Mouse (Mus musculus) midbrain, embryonic 15.5 days (tissue): Measurements from ENCODE around the gene Kdm1b. TPM values are rescaled to one million over a fixed set of nuclear protein-coding genes. Genes with fewer than 3 reads are reported as not detected.

Experiments
- ATAC-seq: fragments of 200-750 bp; cut with Nextera tagmentation; replicated peaks from 2 replicates; pipeline ENCODE4 v1.8.0; 2017; ENCODE audit warnings: moderate TSS enrichment
- H3K27ac ChIP-seq: fragments of 300-500 bp; sonication (generic); 2 replicates; pipeline ENCODE4 v1.5.1; 2015; ENCODE audit warnings: mild to moderate bottlenecking, inconsistent platforms
- H3K27me3 ChIP-seq: fragments of 300-500 bp; sonication (generic); replicated peaks from 2 replicates; pipeline ENCODE4 v1.6.1; 2015; ENCODE audit warnings: inconsistent platforms
- H3K36me3 ChIP-seq: fragments of 300-500 bp; sonication (generic); replicated peaks from 2 replicates; pipeline ENCODE4 v1.6.1; 2015; ENCODE audit warnings: inconsistent platforms
- H3K4me1 ChIP-seq: fragments of 300-500 bp; sonication (generic); 2 replicates; pipeline ENCODE4 v1.6.1; 2015; ENCODE audit warnings: inconsistent platforms
- H3K4me2 ChIP-seq: fragments of 300-500 bp; sonication (generic); 2 replicates; pipeline ENCODE4 v1.6.1; 2015; ENCODE audit warnings: inconsistent platforms, mild to moderate bottlenecking, moderate library complexity
- H3K4me3 ChIP-seq: fragments of 300-500 bp; sonication (generic); 2 replicates; pipeline ENCODE4 v1.5.1; 2015; ENCODE audit warnings: mild to moderate bottlenecking, inconsistent platforms
- H3K9ac ChIP-seq: fragments of 300-500 bp; sonication (generic); 2 replicates; pipeline ENCODE4 v1.6.1; 2015; ENCODE audit warnings: mild to moderate bottlenecking, inconsistent platforms
- H3K9me3 ChIP-seq: fragments of 300-500 bp; sonication (generic); 2 replicates; pipeline ENCODE4 v1.6.1; 2016; ENCODE audit warnings: inconsistent platforms
- WGBS: fragments of 180-500 bp; shearing (Covaris S2); methylation state at CpG from one replicate; pipeline ENCODE4 v1.1.7; 2015; ENCODE audit warnings: mixed read lengths; 5-methylcytosine and 5-hydroxymethylcytosine counted together
- polyA plus RNA-seq: library from polyadenylated mRNA; unstranded; fragments of >200 nt; fragmentation: Nextera tagmentation; extraction: Ambion mirVana; gene quantifications from 2 replicates; pipeline ENCODE4 v1.2.1, GENCODE M21; 2015

Gene Kdm1b
- polyA plus RNA-seq, 1 experiment from 2014 or later, result 21.8 TPM

GRCm38 (mm10) chr13:47099265-47099664 is 56.0 kb downstream of the Kdm1b start:
- WGBS, result 83% methylated on average over 7 of the region's 7 CpGs
- Histone ChIP-seq H3K9ac (no peak overlapping the region), H3K36me3 (peaks cover 13% of the 10 kb centered on the region), H3K4me1 (peaks cover 15% of the 10 kb centered on the region), H3K27me3 (no peaks in the 10 kb centered on the region), H3K9me3 (no peaks in the 10 kb centered on the region), H3K27ac (no peak overlapping the region), H3K4me3 (no peak overlapping the region), H3K4me2 (no peak overlapping the region)
- no peak for ATAC-seq

GRCm38 (mm10) chr13:47100587-47100986 is 57.3 kb downstream of the Kdm1b start:
- Histone ChIP-seq H3K4me1 (peaks cover 22% of the 10 kb centered on the region), H3K9ac (no peak overlapping the region), H3K4me2 (no peak overlapping the region), H3K9me3 (no peaks in the 10 kb centered on the region), H3K4me3 (no peak overlapping the region), H3K27me3 (no peaks in the 10 kb centered on the region), H3K36me3 (peaks cover 13% of the 10 kb centered on the region), H3K27ac (no peak overlapping the region)
- no peak for ATAC-seq
- 85% methylated on average over 2 of the region's 2 CpGs for WGBS

GRCm38 (mm10) chr13:47104146-47104545 is 60.8 kb downstream of the Kdm1b start:
- Histone ChIP-seq H3K4me2 (peak overlapping the region; percentile 79), H3K4me3 (peak overlapping the region; percentile 95), H3K4me1 (peaks cover 27% of the 10 kb centered on the region), H3K9ac (peak overlapping the region; percentile 17; the same call in 1 of the 2 replicates), H3K27me3 (no peaks in the 10 kb centered on the region), H3K9me3 (no peaks in the 10 kb centered on the region), H3K27ac (no peak overlapping the region), H3K36me3 (peaks cover 2% of the 10 kb centered on the region; the same call in 1 of the 2 replicates)
- WGBS, result 27% methylated on average over 2 of the region's 2 CpGs
- ATAC-seq, result no peak

- no peak for ATAC-seq
- Histone ChIP-seq H3K4me3 (peak overlapping the region; percentile 95), H3K27me3 (no peaks in the 10 kb centered on the region), H3K4me1 (peaks cover 27% of the 10 kb centered on the region), H3K4me2 (peak overlapping the region; percentile 79), H3K9me3 (no peaks in the 10 kb centered on the region), H3K27ac (peak overlapping the region; percentile 99), H3K36me3 (no peaks in the 10 kb centered on the region), H3K9ac (peak overlapping the region; percentile 86)
- WGBS, result under 1% methylated on average over 25 of the region's 25 CpGs
Measured at GRCm38 (mm10) chr13:47104856-47105541, 61.7 kb downstream of the Kdm1b start.

- H3K9me3 ChIP-seq, result no peaks in the 10 kb centered on the region
- H3K27ac ChIP-seq, result peak within 1 kb of the TSS; percentile 99
- H3K36me3 ChIP-seq, result no peaks in the 10 kb centered on the region
- H3K4me2 ChIP-seq, result peak within 1 kb of the TSS; percentile 79
- peak; percentile 95 for ATAC-seq
- H3K27me3 ChIP-seq, result no peaks in the 10 kb centered on the region
- peak within 1 kb of the TSS; percentile 86 for H3K9ac ChIP-seq
- peak within 1 kb of the TSS; percentile 95 for H3K4me3 ChIP-seq
- WGBS, result under 1% methylated on average over 127 of the region's 129 CpGs
- peaks cover 27% of the 10 kb centered on the region for H3K4me1 ChIP-seq
Measured at GRCm38 (mm10) chr13:47105711-47106579, 62.6 kb downstream of the Kdm1b start, which contains the start of gene Dek. Gene Dek, minus strand, starts transcription at chr13:47106201.

DNA sequence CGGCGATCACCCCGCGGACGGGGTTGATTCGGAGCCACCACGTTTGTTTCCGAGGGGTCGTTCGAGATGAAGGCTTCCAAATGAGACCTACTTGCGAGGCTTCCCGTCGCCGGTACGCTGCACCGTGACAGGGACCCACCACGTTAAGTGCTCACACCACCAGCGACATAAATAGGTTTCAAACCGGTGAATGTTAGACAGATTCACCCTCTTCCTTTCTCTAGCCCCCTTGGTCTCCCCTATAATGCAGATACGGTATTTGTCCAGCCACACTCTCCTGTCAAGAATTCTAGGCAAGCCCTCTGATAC is 63.2 kb downstream of the Kdm1b start:
- peak overlapping the region; percentile 86 for H3K9ac ChIP-seq
- peak; percentile 37 for ATAC-seq

DNA sequence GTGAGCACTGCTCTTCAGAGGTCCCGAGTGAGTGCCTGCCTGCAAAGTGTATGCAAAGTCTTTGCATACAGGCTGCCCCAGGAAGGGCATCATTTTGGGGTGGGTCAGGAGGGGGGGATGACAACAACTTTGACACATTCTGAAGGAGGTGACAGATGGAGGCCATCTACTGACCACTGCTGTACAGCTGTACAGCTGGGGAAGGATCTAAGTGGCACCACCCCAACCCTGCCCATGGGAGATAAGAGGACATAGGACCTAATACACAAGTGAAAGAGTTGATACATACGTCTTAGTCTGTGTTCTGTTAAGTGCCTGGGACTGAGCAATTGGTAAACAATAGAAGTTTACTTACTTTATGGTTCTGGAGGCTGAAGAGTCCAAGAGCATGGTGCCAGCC is 65.9 kb downstream of the Kdm1b start:
- Histone ChIP-seq H3K9me3 (no peaks in the 10 kb centered on the region), H3K4me2 (no peak overlapping the region), H3K27ac (no peak overlapping the region), H3K4me1 (peaks cover 13% of the 10 kb centered on the region), H3K9ac (no peak overlapping the region), H3K27me3 (no peaks in the 10 kb centered on the region), H3K4me3 (no peak overlapping the region), H3K36me3 (no peaks in the 10 kb centered on the region)
- ATAC-seq, result no peak
- 90% methylated on average over 2 of the region's 2 CpGs for WGBS

More for the DNA sequence above, 63.2 kb downstream of the Kdm1b start:
- under 1% methylated on average over 20 of the region's 20 CpGs for WGBS
- Histone ChIP-seq H3K9me3 (no peaks in the 10 kb centered on the region), H3K27ac (peak overlapping the region; percentile 99), H3K4me2 (peak overlapping the region; percentile 79), H3K4me1 (peaks cover 27% of the 10 kb centered on the region), H3K4me3 (peak overlapping the region; percentile 95), H3K27me3 (no peaks in the 10 kb centered on the region), H3K36me3 (no peaks in the 10 kb centered on the region)

DNA sequence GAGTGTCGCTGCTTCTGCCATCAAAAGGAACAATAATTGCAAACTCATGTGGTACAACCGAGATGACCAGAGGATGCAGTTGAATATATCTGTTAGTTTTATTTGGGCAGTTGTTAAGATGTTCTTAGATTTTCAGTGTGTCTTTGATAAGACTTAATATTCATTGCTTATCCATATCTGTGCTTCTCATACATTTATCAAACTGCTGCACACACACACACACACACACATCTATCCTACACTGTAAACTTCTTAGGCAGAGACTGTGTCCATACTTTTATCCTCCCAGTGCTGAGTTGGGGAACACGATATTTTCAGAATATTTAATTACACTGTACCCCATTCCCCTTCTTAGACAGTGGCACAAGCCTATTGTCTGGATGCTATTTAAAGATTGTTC is 67.9 kb downstream of the Kdm1b start:
- H3K4me1 ChIP-seq, result peaks cover 5% of the 10 kb centered on the region; the same call in 1 of the 2 replicates
- no peak overlapping the region for H3K27ac ChIP-seq
- no peak overlapping the region for H3K9ac ChIP-seq
- no peak overlapping the region for H3K4me2 ChIP-seq
- H3K9me3 ChIP-seq, result no peaks in the 10 kb centered on the region
- no peaks in the 10 kb centered on the region for H3K36me3 ChIP-seq
- no peak for ATAC-seq
- 74% methylated on average over 3 of the region's 3 CpGs for WGBS
- no peak overlapping the region for H3K4me3 ChIP-seq
- no peaks in the 10 kb centered on the region for H3K27me3 ChIP-seq

DNA sequence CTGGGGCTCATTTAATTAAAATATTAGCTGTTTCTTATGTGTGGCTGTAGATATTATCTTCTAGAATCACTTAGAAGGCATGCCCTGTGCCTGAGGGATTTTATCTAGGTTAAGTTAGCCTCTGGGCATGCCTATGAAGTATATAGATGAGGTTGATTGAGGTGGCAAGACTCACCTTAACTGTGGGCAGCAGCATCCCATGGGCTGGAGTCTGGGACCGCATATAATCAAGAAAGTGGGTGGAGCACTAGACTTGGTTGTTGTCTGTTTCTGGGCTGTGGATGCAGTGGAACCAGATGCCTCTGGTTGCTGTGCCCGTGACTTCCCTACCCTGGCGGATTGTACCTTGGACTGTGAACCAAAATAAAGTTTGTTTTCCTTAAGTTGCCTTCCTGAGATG is 68.8 kb downstream of the Kdm1b start:
- Histone ChIP-seq H3K9me3 (no peaks in the 10 kb centered on the region), H3K4me2 (no peak overlapping the region), H3K9ac (no peak overlapping the region), H3K4me1 (peaks cover 2% of the 10 kb centered on the region; the same call in 1 of the 2 replicates), H3K27ac (no peak overlapping the region), H3K27me3 (no peaks in the 10 kb centered on the region), H3K36me3 (no peaks in the 10 kb centered on the region), H3K4me3 (no peak overlapping the region)
- WGBS, result 89% methylated on average over 3 of the region's 3 CpGs
- no peak for ATAC-seq

DNA sequence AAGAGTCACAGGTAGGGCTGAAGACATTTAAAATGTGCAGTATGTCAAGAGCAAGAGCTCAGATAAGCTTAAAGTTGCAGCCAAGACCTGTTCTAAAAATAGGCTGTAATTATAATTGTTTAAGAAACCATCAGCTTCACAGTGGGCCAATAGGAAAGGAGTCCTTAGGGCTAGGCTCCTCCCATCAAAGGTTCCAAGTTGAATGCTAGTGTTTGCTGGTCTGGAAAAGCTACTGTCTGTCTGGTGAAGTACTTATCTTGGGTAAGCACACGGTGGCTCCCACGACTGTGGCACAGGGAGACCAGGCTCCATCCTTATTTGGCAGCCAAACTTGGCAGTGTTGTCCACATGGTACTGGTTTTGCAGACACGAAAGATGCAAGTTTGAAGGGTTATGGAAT is 69.6 kb downstream of the Kdm1b start:
- 72% methylated on average over 3 of the region's 3 CpGs for WGBS
- no peaks in the 10 kb centered on the region for H3K27me3 ChIP-seq
- no peak overlapping the region for H3K27ac ChIP-seq
- H3K4me2 ChIP-seq, result no peak overlapping the region
- H3K4me3 ChIP-seq, result no peak overlapping the region
- H3K36me3 ChIP-seq, result no peaks in the 10 kb centered on the region
- ATAC-seq, result no peak
- no peak overlapping the region for H3K9ac ChIP-seq
- H3K9me3 ChIP-seq, result no peaks in the 10 kb centered on the region
- no peaks in the 10 kb centered on the region for H3K4me1 ChIP-seq

- Histone ChIP-seq H3K4me1 (no peaks in the 10 kb centered on the region), H3K4me2 (no peak overlapping the region), H3K4me3 (no peak overlapping the region), H3K27me3 (peaks cover under 1% of the 10 kb centered on the region), H3K27ac (no peak overlapping the region), H3K9ac (no peak overlapping the region), H3K9me3 (no peaks in the 10 kb centered on the region), H3K36me3 (no peaks in the 10 kb centered on the region)
- ATAC-seq, result no peak
- 85% methylated on average over 3 of the region's 3 CpGs for WGBS
Measured at GRCm38 (mm10) chr13:47116000-47116399, 72.7 kb downstream of the Kdm1b start.

GRCm38 (mm10) chr13:47121333-47121889 is 78.1 kb downstream of the Kdm1b start:
- Histone ChIP-seq H3K9ac (no peak overlapping the region), H3K4me1 (peaks cover 18% of the 10 kb centered on the region), H3K4me2 (peak overlapping the region; percentile 95), H3K27me3 (peaks cover 19% of the 10 kb centered on the region), H3K9me3 (no peaks in the 10 kb centered on the region), H3K36me3 (no peaks in the 10 kb centered on the region), H3K27ac (no peak overlapping the region), H3K4me3 (peak overlapping the region; percentile 46)
- 34% methylated on average over 12 of the region's 12 CpGs for WGBS
- ATAC-seq, result no peak
